ENCODE assay signal across 10 mouse cellular contexts in the genomic region with DNA sequence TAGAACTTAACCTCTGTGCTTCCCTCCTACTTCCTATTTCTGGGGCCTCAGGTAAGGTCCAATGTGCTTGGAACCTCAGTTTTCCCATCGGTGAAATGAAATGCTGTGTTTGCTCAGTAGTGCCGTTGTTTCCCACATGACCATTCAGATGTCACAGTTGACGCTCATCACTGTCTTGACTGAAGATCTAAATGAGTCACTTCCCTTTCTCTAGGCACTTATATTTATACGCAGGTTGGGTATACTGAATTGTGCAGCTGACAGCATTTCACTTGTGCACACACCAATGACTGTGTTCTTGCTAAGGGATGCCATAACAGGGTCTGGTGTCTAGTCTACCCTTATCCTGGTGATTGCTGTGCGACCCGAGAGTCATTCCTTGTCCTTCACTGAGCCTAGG. TPM values are rescaled to one million over a fixed set of nuclear protein-coding genes. Genes with fewer than 3 reads are reported as not detected.
DNase-seq lines count a peak whose midpoint lies in the region; ATAC-seq and TF ChIP-seq lines count a peak whose summit lies in the region.
"Had no signal": no experiment of that assay in that cellular context is flagged by ENCODE, and none has a peak within 500 bp of the region (broad histone marks: within the 10 kb centered on the region; RNA-seq: fewer than 3 reads in every experiment).

No protein-coding gene starts in this region.

- WGBS in hindbrain, embryonic 13.5 days = 91% methylated on average over 6 of the region's 6 CpGs
- 95% methylated on average over 6 of the region's 6 CpGs for WGBS in midbrain, embryonic 13.5 days

- DNase-seq in layer of hippocampus, adult 11-12 months (ENCODE audit: low spot score) = peak; percentile 6
- DNase-seq in layer of hippocampus, adult 8-10 months (ENCODE audit: low spot score in 2 of 2) = no peak
- no peak for DNase-seq in right cerebral cortex, postnatal 10 days (ENCODE audit: low spot score in 2 of 2)
- DNase-seq in right cerebral cortex, postnatal 36 days (ENCODE audit: low spot score in 2 of 2) = no peak
- DNase-seq: kidney, postnatal 4 days; thymus, adult 18-20 months had no signal

- no peak for TF ChIP-seq POLR2A in bone marrow macrophage, adult 2 months (IDR thresholded peaks at IDR 0.05; ENCODE audit: borderline replicate concordance, low read depth, low read length)

- H3K9ac ChIP-seq in hindbrain, embryonic 13.5 days = no peak overlapping the region
- H3K9ac ChIP-seq in midbrain, embryonic 13.5 days (replicated peaks) = no peak overlapping the region

- peaks cover 21% of the 10 kb centered on the region for H3K4me1 ChIP-seq in bone marrow macrophage, adult 2 months (ENCODE audit: control insufficient read depth, insufficient read depth, low read length)
- H3K4me1 ChIP-seq in hindbrain, embryonic 13.5 days (replicated peaks) = peaks cover 31% of the 10 kb centered on the region
- peaks cover 29% of the 10 kb centered on the region for H3K4me1 ChIP-seq in midbrain, embryonic 13.5 days (replicated peaks)

- H3K4me2 ChIP-seq in hindbrain, embryonic 13.5 days = peak overlapping the region; percentile 83
- H3K4me2 ChIP-seq in midbrain, embryonic 13.5 days (replicated peaks) = peak overlapping the region; percentile 70

- no peaks in the 10 kb centered on the region for H3K9me3 ChIP-seq in hindbrain, embryonic 13.5 days
- H3K9me3 ChIP-seq in midbrain, embryonic 13.5 days = no peaks in the 10 kb centered on the region

- H3K27ac ChIP-seq in bone marrow macrophage, adult 2 months (ENCODE audit: insufficient read depth, low read depth, low read length) = peak overlapping the region; percentile 59
- H3K27ac ChIP-seq in hindbrain, embryonic 13.5 days = peak overlapping the region; percentile 90
- peak overlapping the region; percentile 74; the same call in 1 of the 2 replicates for H3K27ac ChIP-seq in midbrain, embryonic 13.5 days

- no peaks in the 10 kb centered on the region for H3K27me3 ChIP-seq in hindbrain, embryonic 13.5 days
- no peaks in the 10 kb centered on the region for H3K27me3 ChIP-seq in midbrain, embryonic 13.5 days

- H3K4me3 ChIP-seq in bone marrow macrophage, adult 2 months (ENCODE audit: insufficient read depth, low read length) = peak overlapping the region; percentile 60
- peak overlapping the region; percentile 58 for H3K4me3 ChIP-seq in hindbrain, embryonic 13.5 days
- H3K4me3 ChIP-seq in midbrain, embryonic 13.5 days (replicated peaks) = peak overlapping the region; percentile 56; the same call in 1 of the 2 replicates

- peaks cover 1% of the 10 kb centered on the region for H3K36me3 ChIP-seq in hindbrain, embryonic 13.5 days
- peaks cover under 1% of the 10 kb centered on the region; the same call in 1 of the 2 replicates for H3K36me3 ChIP-seq in midbrain, embryonic 13.5 days

- ATAC-seq in hindbrain, embryonic 13.5 days (ENCODE audit: low FRiP score) = no peak
- ATAC-seq in midbrain, embryonic 13.5 days = no peak

- TF ChIP-seq CTCF in bone marrow macrophage, adult 2 months (IDR thresholded peaks at IDR 0.05; ENCODE audit: low read depth, low read length) = no peak

RNA-seq across cellular contexts. Expression of a gene that starts 1.0 kb away (rescaled TPM):
- total RNA-seq in layer of hippocampus, adult 8-10 months (2022) = 10 to 100 TPM; 15.5 to 21.1 (median 18.2) TPM
- 2.0 and 2.9 TPM in 2 replicates for polyA plus RNA-seq in bone marrow macrophage, adult 2 months (2012; ENCODE audit: insufficient read depth, insufficient read length, missing spikeins)
- 20.2 and 22.7 TPM in 2 replicates for polyA plus RNA-seq in hindbrain, embryonic 13.5 days (2015; fragmentation: Nextera tagmentation; extraction: Ambion mirVana)
- polyA plus RNA-seq in midbrain, embryonic 13.5 days (2015; fragmentation: Nextera tagmentation; extraction: Ambion mirVana) = 15.8 and 18.8 TPM in 2 replicates

RNA-seq across cellular contexts. Expression of a gene that starts 32.9 kb away (rescaled TPM):
- total RNA-seq in layer of hippocampus, adult 8-10 months (2022) = not detected
- polyA plus RNA-seq in bone marrow macrophage, adult 2 months (2012; ENCODE audit: insufficient read depth, insufficient read length, missing spikeins) = not detected in 2 replicates
- polyA plus RNA-seq in hindbrain, embryonic 13.5 days (2015; fragmentation: Nextera tagmentation; extraction: Ambion mirVana) = 0.26 TPM in 1 of 2 replicates, not detected in the other
- 0.31 TPM in 1 of 2 replicates, not detected in the other for polyA plus RNA-seq in midbrain, embryonic 13.5 days (2015; fragmentation: Nextera tagmentation; extraction: Ambion mirVana)
- total RNA-seq: adrenal gland, adult 18-20 months had no signal

RNA-seq across cellular contexts. Expression of a gene that starts 45.7 kb away (rescaled TPM):
- total RNA-seq in layer of hippocampus, adult 8-10 months (2022) = 10 to 100 TPM; 10.1 to 14.2 (median 11.1) TPM
- 3.2 and 3.9 TPM in 2 replicates for polyA plus RNA-seq in bone marrow macrophage, adult 2 months (2012; ENCODE audit: insufficient read depth, insufficient read length, missing spikeins)
- polyA plus RNA-seq in hindbrain, embryonic 13.5 days (2015; fragmentation: Nextera tagmentation; extraction: Ambion mirVana) = 13.0 and 15.7 TPM in 2 replicates
- polyA plus RNA-seq in midbrain, embryonic 13.5 days (2015; fragmentation: Nextera tagmentation; extraction: Ambion mirVana) = 11.7 and 12.9 TPM in 2 replicates

RNA-seq across cellular contexts. Expression of a gene that starts 58.2 kb away (rescaled TPM):
- 1 to 10 TPM; 5.8 to 6.8 (median 6.0) TPM for total RNA-seq in layer of hippocampus, adult 8-10 months (2022)
- polyA plus RNA-seq in bone marrow macrophage, adult 2 months (2012; ENCODE audit: insufficient read depth, insufficient read length, missing spikeins) = 0.31 TPM in 1 of 2 replicates, not detected in the other
- 6.7 and 9.0 TPM in 2 replicates for polyA plus RNA-seq in hindbrain, embryonic 13.5 days (2015; fragmentation: Nextera tagmentation; extraction: Ambion mirVana)
- polyA plus RNA-seq in midbrain, embryonic 13.5 days (2015; fragmentation: Nextera tagmentation; extraction: Ambion mirVana) = 7.0 and 7.2 TPM in 2 replicates
